Mouse (Mus musculus) kidney, embryonic 15.5 days (tissue): Measurements from ENCODE around the gene P3h1. TPM values are rescaled to one million over a fixed set of nuclear protein-coding genes. Genes with fewer than 3 reads are reported as not detected.

Experiments used
- ATAC-seq: fragments of 200-750 bp; cut with Nextera tagmentation; replicated peaks from 2 replicates; pipeline ENCODE4 v1.8.0; 2017; ENCODE audit warnings: moderate TSS enrichment; ENCODE audit not compliant: low FRiP score
- H3K27ac ChIP-seq: fragments of 300-500 bp; sonication (generic); 2 replicates; pipeline ENCODE4 v1.5.1; 2015; ENCODE audit warnings: mild to moderate bottlenecking, inconsistent platforms
- H3K27me3 ChIP-seq: fragments of 300-500 bp; sonication (generic); 2 replicates; pipeline ENCODE4 v1.6.1; 2015; ENCODE audit warnings: inconsistent platforms
- H3K36me3 ChIP-seq: fragments of 300-500 bp; sonication (generic); 2 replicates; pipeline ENCODE4 v1.6.1; 2015; ENCODE audit warnings: inconsistent platforms
- H3K4me1 ChIP-seq: fragments of 300-500 bp; sonication (generic); 2 replicates; pipeline ENCODE4 v1.6.1; 2015; ENCODE audit warnings: inconsistent platforms
- H3K4me2 ChIP-seq: fragments of 300-500 bp; sonication (generic); 2 replicates; pipeline ENCODE4 v1.6.1; 2015; ENCODE audit warnings: moderate library complexity, mild to moderate bottlenecking, inconsistent platforms
- H3K4me3 ChIP-seq: fragments of 300-500 bp; sonication (generic); replicated peaks from 2 replicates; pipeline ENCODE4 v1.5.1; 2015; ENCODE audit warnings: mild to moderate bottlenecking, inconsistent platforms
- H3K9ac ChIP-seq: fragments of 300-500 bp; sonication (generic); 2 replicates; pipeline ENCODE4 v1.6.1; 2015; ENCODE audit warnings: mild to moderate bottlenecking, inconsistent platforms
- H3K9me3 ChIP-seq: fragments of 300-500 bp; sonication (generic); replicated peaks from 2 replicates; pipeline ENCODE4 v1.6.1; 2016; ENCODE audit warnings: inconsistent platforms
- WGBS: fragments of 180-500 bp; shearing (Covaris S2); methylation state at CpG from one replicate; pipeline ENCODE4 v1.1.7; 2015; ENCODE audit warnings: mixed read lengths; 5-methylcytosine and 5-hydroxymethylcytosine counted together
- polyA plus RNA-seq: library from polyadenylated mRNA; unstranded; fragments of >200 nt; fragmentation: Nextera tagmentation; extraction: Ambion mirVana; gene quantifications from 2 replicates; pipeline ENCODE4 v1.2.1, GENCODE M21; 2015

The P3h1 gene
- polyA plus RNA-seq, 1 experiment from 2014 or later: 37.7 TPM

- no peak for ATAC-seq
- Histone ChIP-seq H3K36me3 (peaks cover 34% of the 10 kb centered on the region), H3K9ac (peak overlapping the region; percentile 84; the same call in 1 of the 2 replicates), H3K4me3 (peak overlapping the region; percentile 58), H3K4me1 (peaks cover 42% of the 10 kb centered on the region), H3K27me3 (no peaks in the 10 kb centered on the region), H3K4me2 (peak overlapping the region; percentile 72), H3K9me3 (no peaks in the 10 kb centered on the region), H3K27ac (no peak overlapping the region)
- WGBS: 70% methylated on average over 1 of the region's 1 CpGs
Measured at GRCm38 (mm10) chr4:119291921-119292320, 59.2 kb downstream of the P3h1 start.

- Histone ChIP-seq H3K4me3 (peak overlapping the region; percentile 58), H3K4me2 (peak overlapping the region; percentile 72), H3K9ac (peak overlapping the region; percentile 84), H3K9me3 (no peaks in the 10 kb centered on the region), H3K4me1 (peaks cover 36% of the 10 kb centered on the region), H3K36me3 (peaks cover 27% of the 10 kb centered on the region), H3K27me3 (no peaks in the 10 kb centered on the region), H3K27ac (peak overlapping the region; percentile 96)
- 1% methylated on average over 24 of the region's 24 CpGs for WGBS
- ATAC-seq: no peak
Measured at GRCm38 (mm10) chr4:119292771-119293573, 60.3 kb downstream of the P3h1 start.

- H3K4me3 ChIP-seq: peak overlapping the region; percentile 58
- peak overlapping the region; percentile 84 for H3K9ac ChIP-seq
- ATAC-seq: peak; percentile 37
- H3K27me3 ChIP-seq: no peaks in the 10 kb centered on the region
- H3K9me3 ChIP-seq: no peaks in the 10 kb centered on the region
- peak overlapping the region; percentile 96 for H3K27ac ChIP-seq
- peaks cover 22% of the 10 kb centered on the region; the same call in 1 of the 2 replicates for H3K36me3 ChIP-seq
- WGBS: under 1% methylated on average over 57 of the region's 80 CpGs
- peak overlapping the region; percentile 72 for H3K4me2 ChIP-seq
- H3K4me1 ChIP-seq: peaks cover 31% of the 10 kb centered on the region
Measured at GRCm38 (mm10) chr4:119293574-119294258, 61.0 kb downstream of the P3h1 start.

GRCm38 (mm10) chr4:119294415-119295133 is 61.9 kb downstream of the P3h1 start, which contains the start of gene Ybx1:
Gene Ybx1 (minus strand): TSS chr4:119294604.
- no peaks in the 10 kb centered on the region for H3K9me3 ChIP-seq
- WGBS: 0% methylated on average over 61 of the region's 61 CpGs
- H3K4me3 ChIP-seq: peak within 1 kb of the TSS; percentile 58
- peaks cover 28% of the 10 kb centered on the region for H3K4me1 ChIP-seq
- H3K36me3 ChIP-seq: peaks cover 17% of the 10 kb centered on the region; the same call in 1 of the 2 replicates
- H3K27ac ChIP-seq: peak within 1 kb of the TSS; percentile 96
- peak within 1 kb of the TSS; percentile 86 for H3K9ac ChIP-seq
- peak within 1 kb of the TSS; percentile 72 for H3K4me2 ChIP-seq
- ATAC-seq: peak; percentile 99
- H3K27me3 ChIP-seq: no peaks in the 10 kb centered on the region

- peak overlapping the region; percentile 96 for H3K27ac ChIP-seq
- H3K4me1 ChIP-seq: peaks cover 28% of the 10 kb centered on the region
- peak overlapping the region; percentile 72 for H3K4me2 ChIP-seq
- ATAC-seq: no peak
- no peaks in the 10 kb centered on the region for H3K9me3 ChIP-seq
- H3K4me3 ChIP-seq: peak overlapping the region; percentile 58
- WGBS: 5% methylated on average over 6 of the region's 6 CpGs
- no peaks in the 10 kb centered on the region for H3K27me3 ChIP-seq
- peaks cover 13% of the 10 kb centered on the region; the same call in 1 of the 2 replicates for H3K36me3 ChIP-seq
- H3K9ac ChIP-seq: peak overlapping the region; percentile 86
Measured at GRCm38 (mm10) chr4:119295134-119295453, 62.4 kb downstream of the P3h1 start.

GRCm38 (mm10) chr4:119297361-119297760 is 64.6 kb downstream of the P3h1 start:
- 46% methylated on average over 2 of the region's 2 CpGs for WGBS
- no peaks in the 10 kb centered on the region for H3K9me3 ChIP-seq
- no peak overlapping the region for H3K27ac ChIP-seq
- no peak for ATAC-seq
- no peak overlapping the region for H3K4me2 ChIP-seq
- 0 out of 2 replicates have a peak, but pooled peaks cover 5% of the 10 kb centered on the region for H3K36me3 ChIP-seq
- H3K4me3 ChIP-seq: no peak overlapping the region
- no peak overlapping the region for H3K9ac ChIP-seq
- no peaks in the 10 kb centered on the region for H3K27me3 ChIP-seq
- H3K4me1 ChIP-seq: peaks cover 10% of the 10 kb centered on the region

Other genes with a start within 250 kb of the P3h1 start
- 78.5 and 91.6 TPM in 2 replicates for gene Slc2a1, start 124.2 kb upstream of the P3h1 start, polyA plus RNA-seq
- 9.6 and 13.6 TPM in 2 replicates for gene Zfp691, start 58.7 kb upstream of the P3h1 start, polyA plus RNA-seq
- 2.9 and 6.3 TPM in 2 replicates for gene Ermap, start 42.9 kb upstream of the P3h1 start, polyA plus RNA-seq
- gene Svbp, start 37.6 kb upstream of the P3h1 start, polyA plus RNA-seq: 135 and 141 TPM in 2 replicates
- gene Tmem269, start 14.7 kb upstream of the P3h1 start, polyA plus RNA-seq: 0.19 TPM in 1 of 2 replicates, not detected in the other
- 35.4 and 35.6 TPM in 2 replicates for gene AU022252, start 203 bp upstream of the P3h1 start, polyA plus RNA-seq
- 13.3 TPM in 2 replicates for gene Cldn19, start 22.5 kb downstream of the P3h1 start, polyA plus RNA-seq
- 680 and 703 TPM in 2 replicates for gene Ybx1, start 61.7 kb downstream of the P3h1 start, polyA plus RNA-seq
- gene Ppih, start 87.6 kb downstream of the P3h1 start, polyA plus RNA-seq: 102 and 115 TPM in 2 replicates
- 6.6 and 6.8 TPM in 2 replicates for gene Ccdc30, start 182.6 kb downstream of the P3h1 start, polyA plus RNA-seq
- gene Ppcs, start 189.5 kb downstream of the P3h1 start, polyA plus RNA-seq: 41.6 and 44.1 TPM in 2 replicates
- 0.44 and 0.51 TPM in 2 replicates for gene Zmynd12, start 189.9 kb downstream of the P3h1 start, polyA plus RNA-seq